ENCODE assay signal across 8 mouse cellular contexts in the genomic region with DNA sequence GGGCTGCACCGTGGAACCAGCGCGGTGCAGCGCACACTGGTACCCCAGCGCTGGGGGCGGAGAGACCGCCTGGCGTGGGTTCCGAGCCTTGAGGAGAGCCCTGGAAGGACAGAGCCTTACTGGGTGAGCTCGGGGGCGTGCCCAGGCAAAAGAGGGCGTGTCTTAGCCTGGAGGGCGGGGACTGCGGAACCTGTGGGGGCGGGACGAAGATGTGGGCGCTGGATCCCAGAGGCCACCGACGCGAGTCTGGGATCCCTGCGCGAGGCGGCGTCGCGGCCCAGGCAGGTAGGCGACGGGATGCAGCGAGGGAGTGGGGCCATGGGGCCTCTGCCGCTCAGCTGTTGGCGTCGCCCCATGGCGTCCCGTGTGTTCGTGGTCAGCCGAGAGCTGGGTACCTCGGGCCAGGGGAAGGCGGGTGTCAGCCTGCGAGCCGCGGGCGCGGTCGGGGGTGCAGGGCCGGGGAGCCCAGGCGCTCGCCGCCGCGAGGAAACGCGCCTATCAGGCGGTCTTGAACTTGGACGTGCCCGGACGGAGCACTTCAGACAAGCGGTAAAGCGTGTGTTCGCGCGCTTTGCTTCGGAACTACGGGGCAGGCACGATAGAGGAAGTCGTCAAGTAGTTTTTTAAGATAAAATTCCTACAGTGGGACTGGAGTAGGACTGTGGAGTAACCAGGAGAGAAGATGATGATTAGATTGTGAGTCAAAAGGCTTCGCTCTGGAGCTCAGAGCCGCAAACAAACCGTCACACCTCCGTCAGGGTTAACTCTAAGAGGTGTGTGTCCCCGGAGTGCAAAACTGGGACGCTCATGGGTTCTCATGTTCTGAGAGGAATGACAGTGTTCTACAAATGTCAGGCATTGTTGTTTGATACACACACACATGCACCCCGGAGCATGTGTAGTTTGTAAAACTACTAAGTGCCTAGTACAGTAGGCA. TPM values are rescaled to one million over a fixed set of nuclear protein-coding genes. Genes with fewer than 3 reads are reported as not detected.
DNase-seq lines count a peak whose midpoint lies in the region; ATAC-seq and TF ChIP-seq lines count a peak whose summit lies in the region.

Gene Dennd2c (plus strand): TSS at position 151 of the 937 bp plus-strand sequence.

- H3K27ac ChIP-seq in forebrain, embryonic 10.5 days: peak within 1 kb of the TSS; percentile 81
- H3K27ac ChIP-seq in heart, embryonic 14.5 days (replicated peaks in 1 of 2; ENCODE audit: control insufficient read depth in 1 of 2, insufficient read depth in 1 of 2, low read depth in 2 of 2, low read length in 2 of 2): peak within 1 kb of the TSS; percentile 24 to 72; a peak in 3 of 4 replicates
- H3K27ac ChIP-seq in liver, embryonic 11.5 days (ENCODE audit: low read depth, low read length): peak within 1 kb of the TSS; percentile 63

- H3K27me3 ChIP-seq in forebrain, embryonic 10.5 days (ENCODE audit: poor library complexity, severe bottlenecking): peaks cover 46% of the 10 kb centered on the region
- H3K27me3 ChIP-seq in heart, embryonic 14.5 days (ENCODE audit: control insufficient read depth, insufficient read depth, low read length): no peaks in the 10 kb centered on the region
- no peaks in the 10 kb centered on the region for H3K27me3 ChIP-seq in liver, embryonic 11.5 days (replicated peaks; ENCODE audit: control insufficient read depth, insufficient read depth, low read length)
- H3K27me3 ChIP-seq in myocyte (ENCODE audit: control insufficient read depth, insufficient read depth, insufficient read length): no peaks in the 10 kb centered on the region

- H3K9ac ChIP-seq in heart, embryonic 14.5 days (ENCODE audit: low read length): peak within 1 kb of the TSS; percentile 75
- peak within 1 kb of the TSS; percentile 86 for H3K9ac ChIP-seq in liver, embryonic 11.5 days (ENCODE audit: low read depth, low read length)

- H3ac ChIP-seq in myocyte (ENCODE audit: control insufficient read depth, insufficient read length): peak within 1 kb of the TSS; percentile 6

- H3K9me3 ChIP-seq in forebrain, embryonic 10.5 days: no peaks in the 10 kb centered on the region
- no peaks in the 10 kb centered on the region for H3K9me3 ChIP-seq in heart, embryonic 14.5 days (ENCODE audit: control insufficient read depth, low read length)
- no peaks in the 10 kb centered on the region for H3K9me3 ChIP-seq in liver, embryonic 11.5 days (ENCODE audit: control insufficient read depth, low read length)

- peak within 1 kb of the TSS; percentile 75 for H3K4me3 ChIP-seq in forebrain, embryonic 10.5 days
- H3K4me3 ChIP-seq in heart, embryonic 14.5 days (ENCODE audit: control insufficient read depth in 1 of 2, insufficient read depth in 1 of 2, low read depth in 1 of 2, low read length in 2 of 2): peak within 1 kb of the TSS; percentile 79 to 80
- peak within 1 kb of the TSS; percentile 80 for H3K4me3 ChIP-seq in liver, embryonic 11.5 days (ENCODE audit: low read depth, low read length)
- H3K4me3 ChIP-seq in myocyte: peak within 1 kb of the TSS; percentile 36

- no peaks in the 10 kb centered on the region for H3K36me3 ChIP-seq in forebrain, embryonic 10.5 days (replicated peaks)
- no peaks in the 10 kb centered on the region for H3K36me3 ChIP-seq in heart, embryonic 14.5 days (ENCODE audit: control insufficient read depth, insufficient read depth, low read length)
- no peaks in the 10 kb centered on the region for H3K36me3 ChIP-seq in liver, embryonic 11.5 days (ENCODE audit: control insufficient read depth, insufficient read depth, low read length)
- no peaks in the 10 kb centered on the region for H3K36me3 ChIP-seq in myocyte (ENCODE audit: control insufficient read depth, insufficient read depth)

- DNase-seq in CD8-positive naive resting alpha-beta T cell, adult 2 months (ENCODE audit: low read depth in 2 of 2, low spot score in 2 of 2): peak; percentile 87 to 96
- peak; percentile 86 for DNase-seq in c-Kit-positive CD71-negative TER-119-negative erythroid progenitor cells, embryonic 14.5 days (ENCODE audit: low read depth)
- DNase-seq in forebrain, embryonic 10.5 days (ENCODE audit: extremely low spot score, low spot score): peak; percentile 89
- peak; percentile 97 for DNase-seq in kidney, postnatal 10 days
- peak; percentile 95 for DNase-seq in liver, embryonic 11.5 days (ENCODE audit: low spot score)
- peak; percentile 98 to 99 for DNase-seq in spleen, postnatal 4 days (ENCODE audit: low spot score in 2 of 2)

- peak within 1 kb of the TSS; percentile 97 for H3K4me2 ChIP-seq in heart, embryonic 14.5 days (ENCODE audit: low read length)
- peak within 1 kb of the TSS; percentile 99 for H3K4me2 ChIP-seq in liver, embryonic 11.5 days
- peak within 1 kb of the TSS; percentile 99 for H3K4me2 ChIP-seq in myocyte (ENCODE audit: low read depth)

- TF ChIP-seq POLR2A in myocyte (IDR thresholded peaks at IDR 0.05; ENCODE audit: insufficient read length, low read depth): peak; percentile 98

- ATAC-seq in heart, embryonic 14.5 days (ENCODE audit: insufficient number of reproducible peaks, insufficient read depth, low FRiP score, low read depth): peak; percentile 97
- peak; percentile 97 for ATAC-seq in liver, embryonic 11.5 days (replicated peaks; ENCODE audit: low FRiP score)

- H3K4me1 ChIP-seq in forebrain, embryonic 10.5 days: peaks cover 13% of the 10 kb centered on the region
- 0 out of 4 replicates have a peak, but pooled peaks cover 0 to 8% of the 10 kb centered on the region in 2 experiments for H3K4me1 ChIP-seq in heart, embryonic 14.5 days (ENCODE audit: control insufficient read depth in 2 of 2, insufficient read depth in 2 of 2, low read length in 2 of 2)
- H3K4me1 ChIP-seq in liver, embryonic 11.5 days (replicated peaks; ENCODE audit: control insufficient read depth, insufficient read depth, low read length): peaks cover 2% of the 10 kb centered on the region; the same call in 1 of the 2 replicates

- H3K79me2 ChIP-seq in myocyte (ENCODE audit: control insufficient read depth, insufficient read depth): no peaks in the 10 kb centered on the region

- WGBS in forebrain, embryonic 10.5 days: 2% methylated on average over 72 of the region's 72 CpGs
- under 1% methylated on average over 72 of the region's 72 CpGs for WGBS in heart, embryonic 14.5 days
- under 1% methylated on average over 72 of the region's 72 CpGs for whole genome bisulfite sequencing in liver, embryonic 11.5 days

TF ChIP-seq in myocyte, 11 proteins besides CTCF, POLR2A, EP300 and RAD21:
- TF ChIP-seq POLR2AphosphoS2 (IDR thresholded peaks at IDR 0.05; ENCODE audit: insufficient read length, low read depth) (peak; percentile 89), E2F4 (IDR thresholded peaks at IDR 0.05; ENCODE audit: insufficient read depth) (no peak), MYOG (IDR thresholded peaks at IDR 0.05; ENCODE audit: control insufficient read depth in 1 of 3, insufficient read depth in 1 of 3, insufficient read length in 2 of 3, low read depth in 2 of 3) (peak in 1 of 3 experiments; percentile 22), MYOD1 (IDR thresholded peaks at IDR 0.05; ENCODE audit: control insufficient read depth in 1 of 3, insufficient read length in 2 of 3, low read depth in 2 of 3) (peak in 1 of 3 experiments; percentile 64), MAX (IDR thresholded peaks at IDR 0.05; ENCODE audit: low read depth) (no peak), TCF3 (IDR thresholded peaks at IDR 0.05; ENCODE audit: insufficient read length, low read depth) (no peak)

RNA-seq across cellular contexts. Expression of gene Dennd2c, which starts in this region (rescaled TPM):
- polyA plus RNA-seq in forebrain, embryonic 10.5 days (2016; fragmentation: Nextera tagmentation; extraction: Ambion mirVana): 1.8 and 2.3 TPM in 2 replicates
- 3.1 and 3.4 TPM in 2 replicates for polyA plus RNA-seq in heart, embryonic 14.5 days (2014; fragmentation: Nextera tagmentation; extraction: Ambion mirVana)
- polyA plus RNA-seq in liver, embryonic 11.5 days (2014; fragmentation: Nextera tagmentation; extraction: Ambion mirVana): 8.2 and 8.8 TPM in 2 replicates
- 2.4 TPM for polyA plus RNA-seq in myocyte (2012; fragmentation: generic; extraction: Trizol)

Comparison
In these comparisons a context has a peak if more than half of its experiments do, and no peak if none do; other contexts are left out.
1. Peak in every context shown above with its lines: DNase-seq, ATAC-seq, H3K4me3 ChIP-seq and H3K27ac ChIP-seq.